Mouse (Mus musculus) kidney, postnatal 36 days (tissue): ENCODE measurements at regions not wholly inside any gene's neighbourhood (a gene's known extent, or its start where the extent isn't known, plus 50 kb on each side); places are given as distances from the start of the nearest gene placed in this dataset.

Experiments
- DNase-seq, 2 experiments: peaks; one replicate each; pipeline ENCODE4 v3.0.0; 2021 to 2022; ENCODE audit warnings: mixed read lengths in 2 of 2

- DNase-seq: no peak
These were observed 52.2 kb upstream of the Vgll2 start for GRCm38 (mm10) chr10:51970113-51970512.
